Mouse (Mus musculus) midbrain, postnatal 0 days (tissue): ENCODE measurements around the gene A930004D18Rik. TPM values are rescaled to one million over a fixed set of nuclear protein-coding genes. Genes with fewer than 3 reads are reported as not detected.

Experiments used
- ATAC-seq: fragments of 200-750 bp; cut with Nextera tagmentation; 2 replicates; pipeline ENCODE4 v1.8.0; 2017; ENCODE audit warnings: moderate number of reproducible peaks, mild to moderate bottlenecking, moderate TSS enrichment, moderate library complexity; ENCODE audit not compliant: low FRiP score
- DNase-seq: peaks from one replicate; pipeline ENCODE4 v3.0.0-alpha.2; 2015; ENCODE audit warnings: low spot score
- H3K27ac ChIP-seq: fragments of 300-500 bp; sonication (generic); 2 replicates; pipeline ENCODE4 v1.5.1; 2014; ENCODE audit warnings: low read depth, mild to moderate bottlenecking, low read length, mixed read lengths
- H3K27me3 ChIP-seq: fragments of 300-500 bp; sonication (generic); 2 replicates; pipeline ENCODE4 v1.6.1; 2014; ENCODE audit warnings: low read length, control low read depth, mixed read lengths; ENCODE audit not compliant: insufficient read depth
- H3K36me3 ChIP-seq: fragments of 300-500 bp; sonication (generic); 2 replicates; pipeline ENCODE4 v1.6.1; 2014; ENCODE audit warnings: low read length, control low read depth, mixed read lengths; ENCODE audit not compliant: insufficient read depth
- H3K4me1 ChIP-seq: fragments of 300-500 bp; sonication (generic); 2 replicates; pipeline ENCODE4 v1.6.1; 2014; ENCODE audit warnings: mild to moderate bottlenecking, control low read depth, antibody characterized with exemption, low read length, mixed read lengths; ENCODE audit not compliant: insufficient read depth
- H3K4me2 ChIP-seq: fragments of 300-500 bp; sonication (generic); 2 replicates; pipeline ENCODE4 v1.6.1; 2014; ENCODE audit warnings: low read depth, mild to moderate bottlenecking, low read length, mixed read lengths; ENCODE audit not compliant: poor library complexity, severe bottlenecking
- H3K4me3 ChIP-seq: fragments of 300-500 bp; sonication (generic); 2 replicates; pipeline ENCODE4 v1.5.1; 2014; ENCODE audit warnings: low read depth, mild to moderate bottlenecking, low read length, moderate library complexity
- H3K9ac ChIP-seq: fragments of 300-500 bp; sonication (generic); replicated peaks from 2 replicates; pipeline ENCODE4 v1.6.1; 2014; ENCODE audit warnings: mild to moderate bottlenecking, low read length, moderate library complexity, mixed read lengths; ENCODE audit not compliant: poor library complexity, severe bottlenecking
- H3K9me3 ChIP-seq: fragments of 300-500 bp; sonication (generic); 2 replicates; pipeline ENCODE4 v1.6.1; 2016; ENCODE audit warnings: low read length, control low read depth
- CTCF ChIP-seq: IDR thresholded peaks from 2 replicates; pipeline ENCODE4 v1.5.1; 2016; ENCODE audit warnings: antibody characterized with exemption, mild to moderate bottlenecking
- WGBS: fragments of 180-500 bp; shearing (Covaris S2); extraction: QIAGEN DNeasy Blood & Tissue Kit; methylation state at CpG from one replicate; pipeline ENCODE4 v1.1.7; 2014; 5-methylcytosine and 5-hydroxymethylcytosine counted together
- polyA plus RNA-seq: library from polyadenylated mRNA; unstranded; fragments of >200 nt; fragmentation: Nextera tagmentation; extraction: Ambion mirVana; gene quantifications from 2 replicates; pipeline ENCODE4 v1.2.1, GENCODE M21; 2015
- total RNA-seq: library from RNA; depleted of rRNA; stranded (reverse); fragments of >200 nt; gene quantifications from 2 replicates; pipeline ENCODE4 v1.2.3, GENCODE M21; 2014

A930004D18Rik gene
- total and polyA plus RNA-seq, 2 experiments from 2014 or later, result 3.6 to 10.3 TPM

DNA sequence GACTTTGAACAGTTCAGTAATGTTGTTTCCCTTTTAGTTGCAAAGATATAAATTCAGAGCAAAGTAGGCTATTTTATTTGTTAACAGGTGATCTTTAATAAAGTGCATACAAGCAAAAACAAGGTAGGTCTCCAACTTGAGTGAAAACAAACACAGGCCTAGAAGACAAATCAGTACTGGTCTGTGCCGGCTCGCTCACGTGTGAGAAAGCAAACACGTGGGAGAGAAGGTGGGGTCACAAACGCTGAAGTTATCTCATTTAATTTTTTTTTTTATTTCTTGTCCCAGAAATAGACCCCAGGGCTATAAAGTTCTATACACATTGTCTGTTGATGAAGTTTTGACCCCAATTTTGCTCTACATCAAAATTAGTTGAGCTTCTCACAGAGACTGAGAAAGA lies 12.4 kb downstream of the A930004D18Rik start:
- Histone ChIP-seq H3K27me3 (peaks cover 4% of the 10 kb centered on the region; the same call in 1 of the 2 replicates), H3K4me3 (no peak overlapping the region), H3K9me3 (no peaks in the 10 kb centered on the region), H3K9ac (no peak overlapping the region), H3K4me2 (no peak overlapping the region), H3K27ac (no peak overlapping the region), H3K4me1 (peaks cover 9% of the 10 kb centered on the region; the same call in 1 of the 2 replicates), H3K36me3 (no peaks in the 10 kb centered on the region)
- WGBS, result 51% methylated on average over 5 of the region's 5 CpGs
- DNase-seq, result no peak
- TF ChIP-seq CTCF, result no peak
- ATAC-seq, result no peak

DNA sequence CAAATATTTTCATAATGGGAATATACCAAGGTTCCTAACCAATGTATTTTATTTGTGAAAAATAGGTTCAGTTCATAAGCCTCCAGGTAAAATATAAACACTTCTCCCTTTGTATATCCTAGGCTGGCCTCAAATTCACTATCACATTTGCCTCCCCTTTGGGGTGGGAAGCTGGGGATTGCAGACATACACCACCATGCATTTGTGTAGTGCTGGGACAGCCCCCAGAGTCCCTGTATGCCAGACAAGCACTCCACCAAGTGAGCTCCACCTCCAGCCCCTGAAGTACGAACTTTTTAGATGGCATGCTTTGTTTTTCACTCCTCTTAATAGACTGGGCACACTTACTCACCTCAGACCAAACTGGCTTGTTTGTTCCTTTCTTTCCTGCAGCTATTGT lies 14.7 kb downstream of the A930004D18Rik start:
- Histone ChIP-seq H3K9ac (no peak overlapping the region), H3K4me1 (peaks cover 9% of the 10 kb centered on the region; the same call in 1 of the 2 replicates), H3K4me2 (no peak overlapping the region), H3K9me3 (no peaks in the 10 kb centered on the region), H3K27ac (no peak overlapping the region), H3K36me3 (no peaks in the 10 kb centered on the region), H3K4me3 (no peak overlapping the region), H3K27me3 (peaks cover 4% of the 10 kb centered on the region; the same call in 1 of the 2 replicates)
- 68% methylated on average over 1 of the region's 1 CpGs for WGBS
- ATAC-seq (no peak), DNase-seq (no peak)
- no peak for TF ChIP-seq CTCF

DNA sequence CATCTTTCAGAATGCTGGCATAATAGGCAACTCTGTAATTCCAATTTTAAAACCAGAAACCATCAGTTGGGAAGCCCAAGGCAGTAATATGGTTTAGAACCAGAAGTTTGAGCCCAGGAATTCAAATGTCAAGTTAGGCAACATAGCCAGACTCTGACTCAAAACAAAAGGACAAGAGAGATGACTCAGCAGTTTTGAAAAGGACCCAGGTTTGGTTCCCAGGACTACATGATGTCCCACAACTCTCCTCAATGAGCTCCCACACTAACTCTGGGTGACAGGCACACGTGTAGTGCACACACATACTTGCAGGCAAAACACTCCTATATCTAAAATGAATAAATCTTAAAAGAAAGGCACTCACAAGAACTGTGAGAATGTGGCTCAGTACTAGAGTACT lies 18.4 kb downstream of the A930004D18Rik start:
- no peak for ATAC-seq
- Histone ChIP-seq H3K27ac (no peak overlapping the region), H3K9me3 (no peaks in the 10 kb centered on the region), H3K4me3 (no peak overlapping the region), H3K4me1 (no peaks in the 10 kb centered on the region), H3K27me3 (no peaks in the 10 kb centered on the region), H3K9ac (no peak overlapping the region), H3K36me3 (no peaks in the 10 kb centered on the region), H3K4me2 (no peak overlapping the region)
- DNase-seq, result no peak
- 85% methylated on average over 1 of the region's 1 CpGs for WGBS
- TF ChIP-seq CTCF, result no peak

DNA sequence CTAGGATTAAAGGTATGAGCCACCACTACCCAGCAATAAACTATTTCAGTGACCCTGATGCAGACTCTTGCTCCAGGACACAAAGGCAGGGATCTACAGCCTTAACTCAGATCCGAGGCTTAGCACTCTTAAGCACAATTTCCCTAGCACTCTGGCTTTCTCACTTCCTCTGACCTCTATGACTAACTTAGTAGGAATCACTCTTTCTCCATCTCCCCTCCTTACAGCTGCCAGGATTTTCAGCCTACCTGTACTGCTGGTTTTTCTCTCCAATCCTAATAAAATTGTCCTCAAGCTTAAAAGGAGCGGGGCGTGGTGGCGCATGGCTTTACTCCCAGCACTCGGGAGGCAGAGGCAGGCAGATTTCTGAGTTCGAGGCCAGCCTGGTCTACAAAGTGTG lies 20.2 kb downstream of the A930004D18Rik start:
- no peak overlapping the region for H3K27ac ChIP-seq
- H3K4me2 ChIP-seq, result no peak overlapping the region
- DNase-seq (no peak), ATAC-seq (no peak)
- H3K36me3 ChIP-seq, result no peaks in the 10 kb centered on the region
- H3K9ac ChIP-seq, result no peak overlapping the region
- 95% methylated on average over 6 of the region's 6 CpGs for WGBS
- H3K4me3 ChIP-seq, result no peak overlapping the region
- no peak for TF ChIP-seq CTCF
- H3K4me1 ChIP-seq, result no peaks in the 10 kb centered on the region
- H3K27me3 ChIP-seq, result no peaks in the 10 kb centered on the region
- no peaks in the 10 kb centered on the region for H3K9me3 ChIP-seq

DNA sequence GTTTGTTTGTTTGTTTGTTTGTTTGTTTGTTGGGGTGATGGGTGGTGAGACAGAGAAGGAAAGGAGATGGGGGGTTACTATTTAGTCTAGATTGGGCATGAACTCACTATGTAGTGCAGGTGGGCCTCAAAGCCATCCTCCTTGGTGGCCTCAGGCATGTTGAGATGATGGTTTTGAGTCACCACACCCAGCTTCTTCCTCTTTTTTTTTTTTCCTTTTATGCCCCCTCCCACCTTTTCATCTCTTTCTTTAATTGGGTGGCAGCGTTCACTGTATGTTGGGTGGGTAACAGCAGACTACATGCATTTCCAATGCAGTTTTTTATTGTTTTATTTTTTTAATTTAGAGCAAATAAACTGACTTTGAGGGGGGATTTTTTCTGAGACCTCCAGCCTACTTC lies 20.9 kb downstream of the A930004D18Rik start:
- WGBS, result 87% methylated on average over 1 of the region's 1 CpGs
- Histone ChIP-seq H3K9ac (no peak overlapping the region), H3K27me3 (no peaks in the 10 kb centered on the region), H3K27ac (no peak overlapping the region), H3K9me3 (no peaks in the 10 kb centered on the region), H3K4me1 (no peaks in the 10 kb centered on the region), H3K4me3 (no peak overlapping the region), H3K4me2 (no peak overlapping the region), H3K36me3 (no peaks in the 10 kb centered on the region)
- no peak for TF ChIP-seq CTCF
- no peak for DNase-seq
- ATAC-seq, result no peak

DNA sequence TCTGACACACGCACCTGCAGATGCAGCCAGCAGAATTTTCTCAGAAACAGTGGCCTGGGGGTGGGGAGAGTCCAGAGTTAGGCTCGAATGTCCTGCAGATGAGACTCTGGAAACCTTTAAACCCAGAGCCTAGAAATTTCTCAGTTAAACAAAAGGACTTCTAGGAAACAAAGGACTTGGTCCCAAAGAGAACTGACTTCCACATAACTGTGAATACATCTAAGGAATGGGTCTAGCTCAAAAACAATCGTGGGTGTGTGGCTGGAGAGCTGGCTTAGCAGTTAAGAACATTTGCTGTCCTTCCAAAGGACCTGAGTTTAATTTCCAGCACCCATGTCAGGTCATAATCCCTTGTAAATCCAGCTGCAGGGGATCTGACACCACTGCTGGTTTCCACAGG lies 22.0 kb downstream of the A930004D18Rik start:
- H3K27me3 ChIP-seq, result no peaks in the 10 kb centered on the region
- no peaks in the 10 kb centered on the region for H3K36me3 ChIP-seq
- H3K4me3 ChIP-seq, result no peak overlapping the region
- no peak overlapping the region for H3K9ac ChIP-seq
- no peak overlapping the region for H3K27ac ChIP-seq
- ATAC-seq, result no peak
- no peaks in the 10 kb centered on the region for H3K9me3 ChIP-seq
- TF ChIP-seq CTCF, result no peak
- no peaks in the 10 kb centered on the region for H3K4me1 ChIP-seq
- 42% methylated on average over 3 of the region's 3 CpGs for WGBS
- H3K4me2 ChIP-seq, result no peak overlapping the region
- DNase-seq, result no peak
